Mouse (Mus musculus): ENCODE data around the gene Cacng5.

GRCm38 (mm10) chr11:107950658-107951057, 35.8 kb upstream of the Cacng5 start:
- TF ChIP-seq CTCF (IDR thresholded peaks at IDR 0.05): no peak
- TF ChIP-seq POLR2A (IDR thresholded peaks at IDR 0.05; ENCODE audit: insufficient read depth, low read depth, low read length): no peak

Data from heart, adult 2 months (tissue).